Mouse (Mus musculus) kidney, postnatal 0 days (tissue): ENCODE data around the gene Usp22. TPM values are rescaled to one million over a fixed set of nuclear protein-coding genes. Genes with fewer than 3 reads are reported as not detected.

Source experiments
- ATAC-seq: fragments of 200-750 bp; cut with Nextera tagmentation; replicated peaks from 2 replicates; pipeline ENCODE4 v1.8.0; 2017; ENCODE audit warnings: low read depth, moderate number of reproducible peaks, moderate TSS enrichment, moderate library complexity; ENCODE audit not compliant: low FRiP score
- DNase-seq: peaks from one replicate; pipeline ENCODE4 v3.0.0-alpha.2; 2016; ENCODE audit warnings: low spot score
- H3K27ac ChIP-seq: fragments of 300-500 bp; sonication (generic); 2 replicates; pipeline ENCODE4 v1.5.1; 2014; ENCODE audit warnings: mild to moderate bottlenecking
- H3K27me3 ChIP-seq: fragments of 300-500 bp; sonication (generic); 2 replicates; pipeline ENCODE4 v1.6.1; 2014; ENCODE audit warnings: low read length, mixed read lengths; ENCODE audit not compliant: insufficient read depth
- H3K36me3 ChIP-seq: fragments of 300-500 bp; sonication (generic); 2 replicates; pipeline ENCODE4 v1.6.1; 2014; ENCODE audit warnings: low read length, mixed read lengths; ENCODE audit not compliant: insufficient read depth
- H3K4me1 ChIP-seq: fragments of 300-500 bp; sonication (generic); replicated peaks from 2 replicates; pipeline ENCODE4 v1.6.1; 2014; ENCODE audit warnings: antibody characterized with exemption, low read length, mixed read lengths; ENCODE audit not compliant: insufficient read depth
- H3K4me2 ChIP-seq: fragments of 300-500 bp; sonication (generic); 2 replicates; pipeline ENCODE4 v1.6.1; 2014; ENCODE audit warnings: mild to moderate bottlenecking, low read length, moderate library complexity, mixed read lengths
- H3K4me3 ChIP-seq: fragments of 300-500 bp; sonication (generic); replicated peaks from 2 replicates; pipeline ENCODE4 v1.5.1; 2014; ENCODE audit warnings: low read depth, low read length
- H3K9ac ChIP-seq: fragments of 300-500 bp; sonication (generic); 2 replicates; pipeline ENCODE4 v1.6.1; 2014; ENCODE audit warnings: low read depth, low read length
- H3K9me3 ChIP-seq: fragments of 300-500 bp; sonication (generic); replicated peaks from 2 replicates; pipeline ENCODE4 v1.6.1; 2016; ENCODE audit warnings: low read length, inconsistent platforms, mixed read lengths
- CTCF ChIP-seq: IDR thresholded peaks from 2 replicates; pipeline ENCODE4 v1.5.1; 2016; ENCODE audit warnings: antibody characterized with exemption, low read depth, mild to moderate bottlenecking, moderate library complexity
- WGBS: fragments of 180-500 bp; shearing (Covaris S2); extraction: QIAGEN DNeasy Blood & Tissue Kit; methylation state at CpG from one replicate; pipeline ENCODE4 v1.1.7; 2014; 5-methylcytosine and 5-hydroxymethylcytosine counted together
- polyA plus RNA-seq: library from polyadenylated mRNA; unstranded; fragments of >200 nt; fragmentation: Nextera tagmentation; extraction: Ambion mirVana; gene quantifications from 2 replicates; pipeline ENCODE4 v1.2.1, GENCODE M21; 2015

Gene Usp22
- polyA plus RNA-seq, 1 experiment from 2014 or later: 73.0 TPM

- TF ChIP-seq CTCF: peak; percentile 99
- 20% methylated on average over 20 of the region's 20 CpGs for WGBS
- Histone ChIP-seq H3K27ac (no peak overlapping the region), H3K27me3 (no peaks in the 10 kb centered on the region), H3K4me2 (peak overlapping the region; percentile 16; the same call in 1 of the 2 replicates), H3K4me3 (no peak overlapping the region), H3K4me1 (no peaks in the 10 kb centered on the region), H3K9me3 (no peaks in the 10 kb centered on the region), H3K36me3 (no peaks in the 10 kb centered on the region), H3K9ac (no peak overlapping the region)
- DNase-seq: peak; percentile 96
- peak; percentile 89 for ATAC-seq
Observed at GRCm38 (mm10) chr11:61104241-61104901, 70.5 kb downstream of the Usp22 start.

DNA sequence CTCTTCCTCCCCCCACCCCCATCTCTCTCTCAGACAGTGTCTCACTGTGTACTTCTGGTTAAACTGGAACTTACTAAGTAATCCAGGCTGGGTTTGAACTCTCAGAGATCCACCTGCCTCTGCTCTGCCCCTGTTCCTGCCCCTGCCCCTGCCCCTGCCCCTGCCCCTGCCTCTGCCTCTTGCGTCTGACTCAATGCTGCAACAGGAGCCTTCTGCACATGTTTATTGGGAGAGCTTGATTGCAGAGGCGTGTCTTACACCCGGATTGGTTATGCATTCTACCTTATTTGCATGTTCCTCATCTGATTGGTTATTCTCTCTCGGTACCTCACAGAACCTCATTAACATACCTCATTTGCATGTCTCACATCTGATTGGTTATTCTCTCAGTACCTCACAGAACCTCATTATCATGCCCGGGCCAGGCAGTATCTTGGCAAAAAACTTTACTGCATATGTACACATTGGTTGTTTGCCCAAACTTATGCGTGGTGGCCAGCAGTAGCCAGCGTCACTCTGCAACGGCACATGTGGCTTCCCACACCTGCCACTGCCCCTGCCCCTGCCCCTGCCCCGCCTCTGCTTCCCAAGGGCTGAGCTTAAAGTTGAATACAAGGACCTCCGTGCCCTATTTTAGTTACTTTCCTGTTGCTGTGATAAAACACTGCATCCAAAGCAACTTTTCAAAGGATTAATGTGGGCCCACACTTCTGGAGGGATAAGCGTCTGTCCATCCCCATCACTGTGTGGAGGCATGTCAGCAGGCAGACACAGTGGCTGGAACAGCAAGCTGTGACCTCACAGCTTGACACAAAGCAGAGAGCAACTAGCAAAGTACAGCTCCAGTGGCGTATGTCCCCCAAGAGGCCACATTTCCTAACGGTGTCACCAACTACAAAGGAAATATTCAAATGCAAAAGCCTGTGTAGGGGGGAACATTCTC, 72.2 kb downstream of the Usp22 start:
- no peak for DNase-seq
- 0 out of 2 replicates have a peak, but pooled peaks have one; percentile 21 for ATAC-seq
- H3K27me3 ChIP-seq: no peaks in the 10 kb centered on the region
- H3K4me2 ChIP-seq: no peak overlapping the region
- H3K36me3 ChIP-seq: no peaks in the 10 kb centered on the region
- no peaks in the 10 kb centered on the region for H3K9me3 ChIP-seq
- H3K9ac ChIP-seq: no peak overlapping the region
- H3K4me1 ChIP-seq: no peaks in the 10 kb centered on the region
- no peak overlapping the region for H3K27ac ChIP-seq
- no peak for TF ChIP-seq CTCF
- no peak overlapping the region for H3K4me3 ChIP-seq
- 74% methylated on average over 12 of the region's 13 CpGs for WGBS

Other genes with a start within 250 kb of the Usp22 start
- gene Map2k3, start 243.0 kb downstream of the Usp22 start, polyA plus RNA-seq: 83.5 and 90.1 TPM in 2 replicates
- gene Kcnj12, start 152.5 kb downstream of the Usp22 start, polyA plus RNA-seq: 0.17 and 0.24 TPM in 2 replicates
- gene Tnfrsf13b, start 48.3 kb downstream of the Usp22 start, polyA plus RNA-seq: 1.2 and 1.7 TPM in 2 replicates
- not detected in 2 replicates for gene Aldh3a1, start 32.5 kb upstream of the Usp22 start, polyA plus RNA-seq
- 45.0 and 46.2 TPM in 2 replicates for gene Aldh3a2, start 92.4 kb upstream of the Usp22 start, polyA plus RNA-seq
- 0.17 and 0.22 TPM in 2 replicates for gene Slc47a2, start 167.8 kb upstream of the Usp22 start, polyA plus RNA-seq
- gene Slc47a1, start 203.3 kb upstream of the Usp22 start, polyA plus RNA-seq: 45.7 and 51.5 TPM in 2 replicates